Mouse (Mus musculus): Measurements from ENCODE around the gene Tbccd1.

GRCm38 (mm10) chr16:22890683-22891510 lies 33.4 kb upstream of the Tbccd1 start, which contains the start of gene Ahsg:
- TF ChIP-seq MYOD1 (IDR thresholded peaks at IDR 0.05; ENCODE audit: control insufficient read depth, insufficient read length, low read depth) (no peak), CTCF (IDR thresholded peaks at IDR 0.05; ENCODE audit: control insufficient read depth, insufficient read depth, insufficient read length) (no peak), MYOG (IDR thresholded peaks at IDR 0.05; ENCODE audit: control insufficient read depth, extremely low read depth, insufficient read length) (no peak), FOSL1 (IDR thresholded peaks at IDR 0.05; ENCODE audit: insufficient read depth, low read length, poor library complexity, severe bottlenecking) (no peak), MAX (IDR thresholded peaks at IDR 0.05) (no peak)
